ENCODE assay signal across 20 mouse cellular contexts in the genomic region with DNA sequence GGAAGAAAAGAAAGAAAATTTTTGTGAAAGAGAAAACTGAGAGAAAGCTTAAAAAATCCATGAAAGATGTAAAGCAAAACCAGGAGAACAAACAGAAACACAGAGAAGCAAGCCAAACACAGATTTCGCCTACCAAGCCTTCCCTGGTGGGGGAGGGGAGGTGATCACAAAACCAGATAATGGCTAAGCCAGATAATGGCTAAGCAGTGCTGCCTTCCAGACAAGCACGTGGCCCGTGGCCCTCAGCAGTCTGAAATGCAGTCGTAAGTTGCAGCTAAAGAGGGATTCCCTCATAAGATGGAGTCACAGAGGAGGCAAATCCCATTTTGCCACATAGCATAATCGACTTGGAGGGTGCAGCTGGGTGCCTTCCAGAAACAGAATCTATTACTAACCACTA.
A peak's percentile ranks its signal among the peaks of the same experiment; 100 is the strongest.
DNase-seq lines count a peak whose midpoint lies in the region; ATAC-seq and TF ChIP-seq lines count a peak whose summit lies in the region.
"Had no signal": no experiment of that assay in that cellular context is flagged by ENCODE, and none has a peak within 500 bp of the region (broad histone marks: within the 10 kb centered on the region; RNA-seq: fewer than 3 reads in every experiment).

No protein-coding gene starts in this region.

- ATAC-seq in liver, postnatal 0 days: no peak
- ATAC-seq: activated CD4-positive, CD25-positive, alpha-beta regulatory T cell, adult 4 months; lung, postnatal 0 days had no signal

- H3K4me2 ChIP-seq in liver, postnatal 0 days (ENCODE audit: low read depth, low read length): no peak overlapping the region
- H3K4me2 ChIP-seq: embryonic facial prominence, embryonic 12.5 days; heart, embryonic 11.5 days; liver, embryonic 15.5 days; neural tube, embryonic 12.5 days had no signal

- no peak overlapping the region for H3K9ac ChIP-seq in liver, postnatal 0 days (replicated peaks)
- H3K9ac ChIP-seq: embryonic facial prominence, embryonic 12.5 days; liver, embryonic 15.5 days; neural tube, embryonic 12.5 days had no signal

- no peak overlapping the region for H3K27ac ChIP-seq in liver, postnatal 0 days (ENCODE audit: low read depth)
- H3K27ac ChIP-seq: embryonic facial prominence, embryonic 12.5 days; gastrocnemius, adult 2 months; kidney, postnatal 0 days; liver, embryonic 15.5 days; neural tube, embryonic 12.5 days had no signal

- H3K9me3 ChIP-seq in liver, postnatal 0 days (ENCODE audit: low read length): no peaks in the 10 kb centered on the region
- H3K9me3 ChIP-seq: embryonic facial prominence, embryonic 12.5 days; liver, embryonic 15.5 days; neural tube, embryonic 12.5 days had no signal

- no peaks in the 10 kb centered on the region for H3K36me3 ChIP-seq in liver, postnatal 0 days (replicated peaks; ENCODE audit: insufficient read depth, low read length)
- H3K36me3 ChIP-seq: embryonic facial prominence, embryonic 12.5 days; liver, embryonic 15.5 days; neural tube, embryonic 12.5 days had no signal

- H3K4me3 ChIP-seq in liver, postnatal 0 days (ENCODE audit: low read depth, low read length): no peak overlapping the region
- H3K4me3 ChIP-seq: embryonic facial prominence, embryonic 12.5 days; gastrocnemius, adult 2 months; liver, embryonic 15.5 days; neural tube, embryonic 12.5 days had no signal

- 0 out of 2 replicates have a peak, but pooled peaks cover 2% of the 10 kb centered on the region for H3K4me1 ChIP-seq in liver, postnatal 0 days (ENCODE audit: insufficient read depth)
- H3K4me1 ChIP-seq: neural tube, embryonic 12.5 days had no signal

- DNase-seq in embryo, embryonic 11 days: peak; percentile 52
- DNase-seq in embryo, embryonic 10.5 days (ENCODE audit: low spot score): no peak
- peak; percentile 26 for DNase-seq in liver
- no peak for DNase-seq in liver, postnatal 0 days
- DNase-seq in thymus, postnatal 4 days: peak; percentile 21
- DNase-seq in thymus, adult 18-20 months: no peak
- DNase-seq in right cerebral cortex, postnatal 14 days: no peak
- DNase-seq in spleen, postnatal 4 days (ENCODE audit: low spot score in 2 of 2): no peak
- DNase-seq: adrenal gland, postnatal 10 days; cerebellum, postnatal 10 days; gastrocnemius, adult 2 months; heart, postnatal 14 days; kidney, adult 18-20 months had no signal

- no peak for TF ChIP-seq CTCF in liver, postnatal 0 days (IDR thresholded peaks at IDR 0.05; ENCODE audit: low read depth)

- WGBS in liver, postnatal 0 days (ENCODE audit: insufficient replicate concordance): 46% methylated on average over 5 of the region's 5 CpGs

- no peak for TF ChIP-seq EP300 in liver, postnatal 0 days (IDR thresholded peaks at IDR 0.05; ENCODE audit: low read depth)

- no peaks in the 10 kb centered on the region for H3K27me3 ChIP-seq in liver, postnatal 0 days (ENCODE audit: insufficient read depth, low read length)
- H3K27me3 ChIP-seq: liver, embryonic 15.5 days; neural tube, embryonic 12.5 days had no signal

Comparison
In these comparisons a context has a peak if more than half of its experiments do, and no peak if none do; other contexts are left out.
1. DNase-seq: peak in embryo, embryonic 11 days (single experiment), liver (single experiment) and thymus, postnatal 4 days (single experiment); none in embryo, embryonic 10.5 days (single experiment), liver, postnatal 0 days (single experiment), thymus, adult 18-20 months (0 of 2), right cerebral cortex, postnatal 14 days (single experiment) and spleen, postnatal 4 days (0 of 2).